Mouse (Mus musculus) lung, postnatal 0 days (tissue): ENCODE data around the gene Gm26661.

ENCODE experiments used
- CTCF ChIP-seq: IDR thresholded peaks from 2 replicates; pipeline ENCODE4 v1.5.1; 2016; ENCODE audit warnings: antibody characterized with exemption, mild to moderate bottlenecking
- EP300 ChIP-seq: IDR thresholded peaks from 2 replicates; pipeline ENCODE4 v1.6.1; 2016; ENCODE audit warnings: antibody characterized with exemption, mild to moderate bottlenecking, control low read depth

DNA sequence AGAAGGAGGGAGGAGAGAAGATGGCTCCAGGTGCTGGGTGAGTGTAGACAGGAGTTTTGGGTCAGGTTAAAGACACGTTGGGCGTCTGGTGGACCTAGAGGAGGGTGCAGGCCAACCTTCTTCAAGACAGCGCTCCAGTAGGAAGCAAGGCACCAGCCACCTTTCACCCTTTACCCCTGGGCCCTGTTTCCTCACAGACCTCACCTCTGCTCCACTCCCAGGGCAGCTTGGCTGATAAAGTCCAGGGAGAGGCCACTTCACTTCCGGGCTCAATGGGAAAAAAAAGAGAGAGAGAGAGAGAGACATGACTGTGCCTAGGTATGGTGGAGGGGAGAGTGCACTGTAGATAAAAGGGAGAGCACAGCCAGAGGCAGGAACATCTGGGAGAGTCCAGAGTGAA lies 16.3 kb downstream of the Gm26661 start:
- no peak for TF ChIP-seq CTCF
- TF ChIP-seq EP300: no peak
